Comparison of ENCODE assay signal across 13 mouse cellular contexts in the genomic region with DNA sequence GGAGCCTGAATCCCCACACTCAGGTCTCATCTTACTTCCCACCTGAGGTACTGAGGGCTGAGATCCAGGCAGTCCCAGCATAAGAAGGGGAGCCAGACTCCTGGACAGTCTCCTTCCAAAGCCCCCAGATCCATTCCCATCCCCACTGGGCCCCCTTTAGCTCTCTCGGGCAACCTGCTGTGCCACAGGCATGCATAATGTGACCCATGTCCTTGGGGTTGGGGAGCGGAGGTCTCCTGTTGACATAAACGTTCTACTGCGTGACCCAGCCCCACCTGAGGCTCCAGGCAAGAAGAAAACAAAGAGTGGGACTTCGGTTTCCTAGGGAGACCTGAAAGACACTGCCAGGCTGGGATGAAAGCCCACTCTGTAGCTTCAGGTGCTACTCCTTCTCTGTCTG.
A peak's percentile ranks its signal among the peaks of the same experiment; 100 is the strongest.
DNase-seq lines count a peak whose midpoint lies in the region; ATAC-seq and TF ChIP-seq lines count a peak whose summit lies in the region.
"Had no signal": no experiment of that assay in that cellular context is flagged by ENCODE, and none has a peak within 500 bp of the region (broad histone marks: within the 10 kb centered on the region; RNA-seq: fewer than 3 reads in every experiment).

No protein-coding gene starts in this region.

- no peaks in the 10 kb centered on the region for H3K27me3 ChIP-seq in cerebellum, adult 2 months (ENCODE audit: control insufficient read depth, insufficient read depth, low read length)
- no peaks in the 10 kb centered on the region for H3K27me3 ChIP-seq in heart, embryonic 14.5 days (ENCODE audit: control insufficient read depth, insufficient read depth, low read length)
- no peaks in the 10 kb centered on the region for H3K27me3 ChIP-seq in heart, embryonic 12.5 days (replicated peaks)
- no peaks in the 10 kb centered on the region for H3K27me3 ChIP-seq in limb, embryonic 10.5 days (ENCODE audit: low read depth, poor library complexity, severe bottlenecking)
- H3K27me3 ChIP-seq: embryonic facial prominence, embryonic 12.5 days; forebrain, embryonic 12.5 days; heart, embryonic 15.5 days had no signal

- DNase-seq in cerebellum, adult 2 months = peak; percentile 26 to 36
- DNase-seq in limb, embryonic 10.5 days (ENCODE audit: low spot score) = no peak
- DNase-seq in layer of hippocampus, adult 11-12 months (ENCODE audit: low spot score) = no peak

- H3K4me1 ChIP-seq in cerebellum, adult 2 months (ENCODE audit: control insufficient read depth, insufficient read depth, low read length) = peaks cover 54% of the 10 kb centered on the region
- peaks cover 26 to 44% of the 10 kb centered on the region in 2 experiments for H3K4me1 ChIP-seq in heart, embryonic 14.5 days (ENCODE audit: control insufficient read depth in 2 of 2, insufficient read depth in 2 of 2, low read length in 2 of 2)
- H3K4me1 ChIP-seq in heart, embryonic 12.5 days (replicated peaks) = peaks cover 46% of the 10 kb centered on the region
- peaks cover 58% of the 10 kb centered on the region for H3K4me1 ChIP-seq in limb, embryonic 10.5 days

- peak overlapping the region; percentile 34; the same call in 1 of the 2 replicates for H3K9ac ChIP-seq in heart, embryonic 14.5 days (ENCODE audit: low read length)
- H3K9ac ChIP-seq in heart, embryonic 12.5 days = no peak overlapping the region
- H3K9ac ChIP-seq: embryonic facial prominence, embryonic 12.5 days; forebrain, embryonic 12.5 days; forebrain, postnatal 0 days; heart, embryonic 15.5 days; hindbrain, embryonic 13.5 days had no signal

- TF ChIP-seq CTCF in cerebellum, adult 2 months (IDR thresholded peaks at IDR 0.05; ENCODE audit: borderline replicate concordance, insufficient read depth, low read depth, low read length) = no peak

- ATAC-seq in cerebellum, adult (ENCODE audit: insufficient number of reproducible peaks, low FRiP score, low TSS enrichment) = no peak
- no peak for ATAC-seq in heart, embryonic 14.5 days (ENCODE audit: insufficient number of reproducible peaks, insufficient read depth, low FRiP score, low read depth)
- ATAC-seq in heart, embryonic 12.5 days (ENCODE audit: insufficient number of reproducible peaks, low FRiP score) = no peak

- TF ChIP-seq POLR2A in cerebellum, adult 2 months (IDR thresholded peaks at IDR 0.05; ENCODE audit: borderline replicate concordance, insufficient read depth, low read length) = no peak

- no peak overlapping the region for H3K27ac ChIP-seq in cerebellum, adult 2 months (ENCODE audit: insufficient read depth, low read length)
- no peak overlapping the region for H3K27ac ChIP-seq in heart, embryonic 14.5 days (replicated peaks in 1 of 2; ENCODE audit: control insufficient read depth in 1 of 2, insufficient read depth in 1 of 2, low read depth in 2 of 2, low read length in 2 of 2)
- H3K27ac ChIP-seq in heart, embryonic 12.5 days (ENCODE audit: poor library complexity, severe bottlenecking) = no peak overlapping the region
- 0 out of 2 replicates have a peak overlapping the region, but pooled peaks have one; percentile 14 for H3K27ac ChIP-seq in limb, embryonic 10.5 days
- H3K27ac ChIP-seq: embryonic facial prominence, embryonic 12.5 days; forebrain, embryonic 12.5 days; heart, embryonic 15.5 days; hindbrain, embryonic 13.5 days; hindbrain, postnatal 0 days had no signal

- WGBS in cerebellum, adult 2 months = 61% methylated on average over 5 of the region's 5 CpGs
- 67% methylated on average over 5 of the region's 5 CpGs for WGBS in heart, embryonic 14.5 days
- 62% methylated on average over 5 of the region's 5 CpGs for WGBS in heart, embryonic 12.5 days
- WGBS in limb, embryonic 10.5 days = 66% methylated on average over 5 of the region's 5 CpGs

- no peak overlapping the region for H3K4me2 ChIP-seq in heart, embryonic 14.5 days (ENCODE audit: low read length)
- no peak overlapping the region for H3K4me2 ChIP-seq in heart, embryonic 12.5 days
- H3K4me2 ChIP-seq: embryonic facial prominence, embryonic 12.5 days; forebrain, embryonic 12.5 days; heart, embryonic 15.5 days; hindbrain, embryonic 13.5 days had no signal

- no peaks in the 10 kb centered on the region for H3K9me3 ChIP-seq in heart, embryonic 14.5 days (ENCODE audit: control insufficient read depth, low read length)
- H3K9me3 ChIP-seq in heart, embryonic 12.5 days (replicated peaks) = no peaks in the 10 kb centered on the region
- H3K9me3 ChIP-seq in limb, embryonic 10.5 days (replicated peaks) = no peaks in the 10 kb centered on the region
- H3K9me3 ChIP-seq: embryonic facial prominence, embryonic 12.5 days; forebrain, embryonic 12.5 days; heart, embryonic 15.5 days; hindbrain, embryonic 13.5 days had no signal

- peaks cover 12% of the 10 kb centered on the region for H3K36me3 ChIP-seq in heart, embryonic 14.5 days (ENCODE audit: control insufficient read depth, insufficient read depth, low read length)
- peaks cover 9% of the 10 kb centered on the region for H3K36me3 ChIP-seq in heart, embryonic 12.5 days
- peaks cover 11% of the 10 kb centered on the region for H3K36me3 ChIP-seq in limb, embryonic 10.5 days
- H3K36me3 ChIP-seq: G1E; hindbrain, embryonic 13.5 days had no signal

- H3K4me3 ChIP-seq in cerebellum, adult 2 months (replicated peaks; ENCODE audit: insufficient read depth, low read depth, low read length) = no peak overlapping the region
- no peak overlapping the region for H3K4me3 ChIP-seq in heart, embryonic 14.5 days (ENCODE audit: control insufficient read depth in 1 of 2, insufficient read depth in 1 of 2, low read depth in 1 of 2, low read length in 2 of 2)
- H3K4me3 ChIP-seq in heart, embryonic 12.5 days = no peak overlapping the region
- H3K4me3 ChIP-seq in limb, embryonic 10.5 days = no peak overlapping the region
- H3K4me3 ChIP-seq: embryonic facial prominence, embryonic 12.5 days; forebrain, embryonic 12.5 days; heart, embryonic 15.5 days; hindbrain, embryonic 13.5 days had no signal

Comparison
In these comparisons a context has a peak if more than half of its experiments do, and no peak if none do; other contexts are left out.
1. DNase-seq: peak in cerebellum, adult 2 months (2 of 2); none in limb, embryonic 10.5 days (single experiment) and layer of hippocampus, adult 11-12 months (single experiment).